Mouse (Mus musculus): ENCODE measurements at regions not wholly inside any gene's neighbourhood (a gene's known extent, or its start where the extent isn't known, plus 50 kb on each side); places are given as distances from the start of the nearest gene placed in this dataset.

DNA sequence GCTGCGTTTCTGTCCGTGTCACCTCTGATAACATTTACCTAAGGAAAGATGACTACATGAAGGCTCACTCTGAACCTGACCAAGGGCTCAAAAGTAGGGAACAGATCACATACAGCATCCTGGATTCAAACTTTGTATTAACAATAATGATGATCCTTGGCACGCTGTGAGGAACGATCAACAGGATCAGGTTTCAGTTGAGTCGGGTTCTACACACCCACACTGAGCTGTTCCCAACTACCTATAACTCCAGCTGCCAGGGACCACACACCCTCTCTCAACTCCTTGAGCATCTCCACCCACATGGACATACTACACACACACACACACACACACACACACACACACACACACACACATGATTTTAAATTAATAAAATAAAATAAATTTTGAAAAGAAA lies 107.0 kb downstream of the Edn3 start:
- no peak for ATAC-seq (replicated peaks; ENCODE audit: insufficient number of reproducible peaks, insufficient read depth, low FRiP score, low read depth)
- Histone ChIP-seq H3K9ac (no peak overlapping the region), H3K4me3 (no peak overlapping the region), H3K36me3 (no peaks in the 10 kb centered on the region), H3K27ac (no peak overlapping the region), H3K27me3 (no peaks in the 10 kb centered on the region), H3K4me2 (no peak overlapping the region), H3K9me3 (replicated peaks) (no peaks in the 10 kb centered on the region), H3K4me1 (replicated peaks) (peaks cover 36% of the 10 kb centered on the region)
- 53% methylated on average over 5 of the region's 5 CpGs for WGBS

GRCm38 (mm10) chr2:174868186-174868585 lies 107.8 kb downstream of the Edn3 start:
- 45% methylated on average over 3 of the region's 3 CpGs for WGBS
- Histone ChIP-seq H3K27me3 (no peaks in the 10 kb centered on the region), H3K36me3 (no peaks in the 10 kb centered on the region), H3K4me1 (replicated peaks) (peaks cover 37% of the 10 kb centered on the region), H3K9me3 (replicated peaks) (no peaks in the 10 kb centered on the region), H3K9ac (no peak overlapping the region), H3K27ac (peak overlapping the region; percentile 61), H3K4me3 (no peak overlapping the region), H3K4me2 (no peak overlapping the region)
- 0 out of 2 replicates have a peak, but pooled peaks have one; percentile 14 for ATAC-seq (replicated peaks; ENCODE audit: insufficient number of reproducible peaks, insufficient read depth, low FRiP score, low read depth)

DNA sequence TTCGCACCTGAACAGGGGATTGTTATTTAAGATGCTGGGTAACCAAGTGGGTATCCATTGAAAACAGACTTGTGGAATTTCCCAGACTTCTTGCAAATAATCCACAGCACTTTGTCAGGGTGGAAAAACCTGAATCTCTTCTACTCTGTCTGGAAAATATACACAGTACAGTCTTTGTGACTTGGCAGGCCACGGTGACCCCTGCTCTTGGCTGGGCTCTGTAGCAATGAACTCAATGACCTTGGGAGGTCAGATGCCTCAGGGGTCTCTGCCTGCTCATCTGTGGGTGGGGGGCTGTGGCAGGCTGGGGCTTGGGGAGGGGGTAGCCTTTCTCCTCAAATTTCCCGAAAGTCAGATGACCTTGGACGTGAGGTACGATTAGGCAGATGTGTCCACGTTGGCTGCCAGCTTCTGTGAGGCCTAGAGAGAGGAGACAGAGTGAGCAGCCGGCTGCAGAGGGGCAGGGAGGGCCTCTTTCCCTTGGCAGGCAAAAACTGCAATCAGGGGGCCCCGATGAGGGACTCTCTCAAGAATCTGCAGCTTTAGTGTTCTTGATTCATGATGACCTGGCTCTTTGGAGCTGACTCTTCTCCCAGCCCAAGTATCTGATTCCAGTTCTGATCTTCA lies 108.4 kb downstream of the Edn3 start:
- no peak overlapping the region for H3K4me3 ChIP-seq
- peaks cover 37% of the 10 kb centered on the region for H3K4me1 ChIP-seq (replicated peaks)
- H3K9me3 ChIP-seq (replicated peaks), result no peaks in the 10 kb centered on the region
- no peaks in the 10 kb centered on the region for H3K27me3 ChIP-seq
- ATAC-seq (replicated peaks; ENCODE audit: insufficient number of reproducible peaks, insufficient read depth, low FRiP score, low read depth), result peak; percentile 27; the same call in 1 of the 2 replicates
- peak overlapping the region; percentile 61 for H3K27ac ChIP-seq
- no peak overlapping the region for H3K9ac ChIP-seq
- WGBS, result 37% methylated on average over 8 of the region's 8 CpGs
- H3K36me3 ChIP-seq, result no peaks in the 10 kb centered on the region
- H3K4me2 ChIP-seq, result no peak overlapping the region

DNA sequence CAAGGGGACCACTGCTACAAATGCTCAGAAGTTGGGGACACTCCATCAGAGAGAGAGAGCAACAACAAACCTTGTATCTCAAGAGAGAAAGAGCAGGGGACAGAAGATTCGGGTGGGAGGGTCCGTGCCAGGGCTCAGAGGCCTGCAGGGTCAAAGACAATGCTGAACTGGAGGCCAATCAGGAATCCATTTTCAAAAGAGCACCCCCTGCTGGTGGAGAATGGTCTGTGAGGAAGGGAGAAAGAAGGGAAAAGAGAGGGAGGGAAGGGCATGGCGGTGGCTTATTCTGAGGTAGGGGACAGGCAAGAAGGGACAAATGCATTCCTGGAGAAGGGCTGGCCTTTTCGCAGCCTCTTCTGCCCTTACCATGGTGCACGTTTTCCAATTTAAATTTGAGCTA lies 109.9 kb downstream of the Edn3 start:
- H3K9ac ChIP-seq, result no peak overlapping the region
- no peaks in the 10 kb centered on the region for H3K9me3 ChIP-seq (replicated peaks)
- H3K27ac ChIP-seq, result no peak overlapping the region
- ATAC-seq (replicated peaks; ENCODE audit: insufficient number of reproducible peaks, insufficient read depth, low FRiP score, low read depth), result no peak
- H3K36me3 ChIP-seq, result no peaks in the 10 kb centered on the region
- H3K27me3 ChIP-seq, result no peaks in the 10 kb centered on the region
- no peak overlapping the region for H3K4me3 ChIP-seq
- H3K4me2 ChIP-seq, result no peak overlapping the region
- peaks cover 37% of the 10 kb centered on the region for H3K4me1 ChIP-seq (replicated peaks)
- WGBS, result 82% methylated on average over 5 of the region's 5 CpGs

DNA sequence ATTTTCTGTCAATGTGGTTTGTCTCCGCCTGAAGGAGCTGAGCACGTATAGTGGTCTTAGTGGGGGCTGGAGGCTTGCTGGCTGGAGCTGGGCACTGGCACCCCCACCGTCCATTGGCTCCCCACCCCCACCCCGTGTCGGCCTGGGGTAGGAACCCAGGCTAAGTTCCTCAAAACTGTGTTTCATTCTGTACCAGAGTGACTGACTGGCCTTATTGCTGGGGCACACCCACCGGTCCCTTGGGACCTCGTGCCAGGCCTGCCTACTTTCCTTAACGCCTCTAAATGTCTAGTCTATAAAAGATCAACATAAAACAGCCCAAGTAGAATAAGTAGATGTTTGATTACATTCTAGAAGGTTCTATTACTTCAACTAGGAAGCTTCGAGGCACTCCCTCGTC lies 110.8 kb downstream of the Edn3 start:
- peaks cover 37% of the 10 kb centered on the region for H3K4me1 ChIP-seq (replicated peaks)
- no peak overlapping the region for H3K9ac ChIP-seq
- H3K4me2 ChIP-seq, result no peak overlapping the region
- ATAC-seq (replicated peaks; ENCODE audit: insufficient number of reproducible peaks, insufficient read depth, low FRiP score, low read depth), result no peak
- no peaks in the 10 kb centered on the region for H3K27me3 ChIP-seq
- 68% methylated on average over 10 of the region's 10 CpGs for WGBS
- H3K27ac ChIP-seq, result 0 out of 2 replicates have a peak overlapping the region, but pooled peaks have one; percentile 1
- no peak overlapping the region for H3K4me3 ChIP-seq
- no peaks in the 10 kb centered on the region for H3K9me3 ChIP-seq (replicated peaks)
- no peaks in the 10 kb centered on the region for H3K36me3 ChIP-seq

DNA sequence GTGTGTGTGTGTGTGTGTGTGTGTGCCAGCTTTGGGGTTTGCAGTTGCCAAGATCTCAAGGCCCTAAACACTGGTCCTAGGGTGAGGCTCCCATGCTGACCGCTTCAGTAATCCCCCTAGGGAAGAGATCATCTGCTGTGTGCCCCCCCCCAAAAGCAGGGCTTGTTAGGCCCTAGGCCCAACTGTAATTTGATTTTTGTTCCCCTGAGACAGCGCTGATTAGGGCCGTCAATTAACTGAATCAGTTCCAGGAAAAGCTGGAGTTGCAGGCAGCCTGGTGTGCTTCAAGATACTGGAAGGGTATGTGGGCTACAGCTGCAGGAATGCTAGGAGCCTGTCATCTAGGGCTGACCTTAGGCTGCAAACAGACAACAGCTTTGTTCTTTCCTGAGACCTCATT lies 111.4 kb downstream of the Edn3 start:
- ATAC-seq (replicated peaks; ENCODE audit: insufficient number of reproducible peaks, insufficient read depth, low FRiP score, low read depth), result no peak; the same call in 1 of the 2 replicates
- 0 out of 2 replicates have a peak overlapping the region, but pooled peaks have one; percentile 49 for H3K27ac ChIP-seq
- no peak overlapping the region for H3K9ac ChIP-seq
- 24% methylated on average over 3 of the region's 3 CpGs for WGBS
- H3K9me3 ChIP-seq (replicated peaks), result no peaks in the 10 kb centered on the region
- H3K4me1 ChIP-seq (replicated peaks), result peaks cover 30% of the 10 kb centered on the region
- H3K4me2 ChIP-seq, result no peak overlapping the region
- H3K36me3 ChIP-seq, result no peaks in the 10 kb centered on the region
- H3K27me3 ChIP-seq, result no peaks in the 10 kb centered on the region
- no peak overlapping the region for H3K4me3 ChIP-seq

GRCm38 (mm10) chr2:174876886-174877285 lies 116.5 kb downstream of the Edn3 start:
- ATAC-seq (replicated peaks; ENCODE audit: insufficient number of reproducible peaks, insufficient read depth, low FRiP score, low read depth), result no peak
- H3K4me2 ChIP-seq, result no peak overlapping the region
- no peaks in the 10 kb centered on the region for H3K27me3 ChIP-seq
- H3K4me3 ChIP-seq, result no peak overlapping the region
- 49% methylated on average over 5 of the region's 5 CpGs for WGBS
- H3K9ac ChIP-seq, result no peak overlapping the region
- peaks cover 6% of the 10 kb centered on the region for H3K4me1 ChIP-seq (replicated peaks)
- H3K27ac ChIP-seq, result no peak overlapping the region
- no peaks in the 10 kb centered on the region for H3K36me3 ChIP-seq
- no peaks in the 10 kb centered on the region for H3K9me3 ChIP-seq (replicated peaks)

- no peaks in the 10 kb centered on the region for H3K36me3 ChIP-seq
- H3K4me3 ChIP-seq, result no peak overlapping the region
- H3K27me3 ChIP-seq, result no peaks in the 10 kb centered on the region
- no peaks in the 10 kb centered on the region for H3K4me1 ChIP-seq (replicated peaks)
- H3K9ac ChIP-seq, result no peak overlapping the region
- WGBS, result 38% methylated on average over 4 of the region's 4 CpGs
- H3K4me2 ChIP-seq, result no peak overlapping the region
- no peaks in the 10 kb centered on the region for H3K9me3 ChIP-seq (replicated peaks)
- no peak for ATAC-seq (replicated peaks; ENCODE audit: insufficient number of reproducible peaks, insufficient read depth, low FRiP score, low read depth)
- no peak overlapping the region for H3K27ac ChIP-seq
These were observed 118.6 kb downstream of the Edn3 start for GRCm38 (mm10) chr2:174878979-174879378.

GRCm38 (mm10) chr2:174880659-174881058 lies 120.2 kb downstream of the Edn3 start:
- Histone ChIP-seq H3K4me3 (no peak overlapping the region), H3K27ac (no peak overlapping the region), H3K4me2 (no peak overlapping the region), H3K9me3 (replicated peaks) (no peaks in the 10 kb centered on the region), H3K36me3 (no peaks in the 10 kb centered on the region), H3K4me1 (replicated peaks) (no peaks in the 10 kb centered on the region), H3K27me3 (no peaks in the 10 kb centered on the region), H3K9ac (no peak overlapping the region)
- WGBS, result 77% methylated on average over 13 of the region's 13 CpGs
- no peak for ATAC-seq (replicated peaks; ENCODE audit: insufficient number of reproducible peaks, insufficient read depth, low FRiP score, low read depth)

DNA sequence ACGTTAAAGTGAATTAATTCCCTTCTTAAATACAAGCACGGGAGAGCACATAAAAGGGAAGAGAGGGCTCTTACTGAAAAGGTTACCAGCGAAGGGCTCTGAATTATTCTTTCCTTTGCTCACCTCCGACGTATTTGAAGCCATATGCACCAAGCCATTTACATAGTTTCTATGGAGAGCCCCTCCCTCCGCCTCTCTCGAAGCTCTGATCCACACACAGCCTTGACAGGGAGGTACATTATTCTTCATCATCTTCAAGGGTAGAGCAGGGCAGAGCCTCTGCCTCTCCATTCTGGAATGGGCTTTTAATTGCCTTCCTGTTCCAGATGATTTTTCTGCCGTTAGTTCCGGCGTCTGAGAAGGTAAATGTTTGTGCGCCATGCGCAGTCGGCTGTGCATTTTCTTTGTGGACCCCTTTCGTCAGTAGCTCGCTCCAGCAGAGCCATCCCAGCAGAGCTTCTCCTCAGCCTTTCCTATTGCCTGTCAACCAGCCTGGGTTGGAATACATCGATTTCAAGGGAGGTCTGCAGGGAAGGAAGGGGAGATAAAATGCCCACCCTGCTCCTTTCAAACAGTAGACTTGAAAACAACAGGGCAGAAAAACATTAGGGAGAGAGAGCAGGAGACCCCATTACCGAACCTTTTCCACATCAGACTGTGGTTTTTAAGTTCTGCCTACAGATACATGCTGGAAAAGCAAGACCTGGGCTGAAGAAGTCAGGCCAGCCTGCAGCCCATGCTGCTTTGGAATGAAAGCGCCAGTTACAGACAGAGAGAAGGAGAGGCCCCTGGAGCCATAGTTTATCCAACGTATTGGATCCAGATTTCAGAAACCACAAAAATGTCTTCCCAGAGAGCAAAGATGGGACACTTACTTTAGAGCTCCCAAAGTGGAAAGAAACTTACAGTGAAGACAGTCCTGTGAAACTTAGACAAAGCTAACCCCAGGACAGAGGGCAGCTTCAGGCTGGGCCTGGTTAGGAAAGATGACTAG lies 124.1 kb downstream of the Edn3 start:
- no peak overlapping the region for H3K4me3 ChIP-seq
- no peaks in the 10 kb centered on the region for H3K36me3 ChIP-seq
- WGBS, result 70% methylated on average over 19 of the region's 19 CpGs
- H3K27ac ChIP-seq, result no peak overlapping the region
- no peaks in the 10 kb centered on the region for H3K9me3 ChIP-seq (replicated peaks)
- ATAC-seq (replicated peaks; ENCODE audit: insufficient number of reproducible peaks, insufficient read depth, low FRiP score, low read depth), result no peak
- no peak overlapping the region for H3K4me2 ChIP-seq
- H3K9ac ChIP-seq, result no peak overlapping the region
- H3K4me1 ChIP-seq (replicated peaks), result no peaks in the 10 kb centered on the region
- no peaks in the 10 kb centered on the region for H3K27me3 ChIP-seq

DNA sequence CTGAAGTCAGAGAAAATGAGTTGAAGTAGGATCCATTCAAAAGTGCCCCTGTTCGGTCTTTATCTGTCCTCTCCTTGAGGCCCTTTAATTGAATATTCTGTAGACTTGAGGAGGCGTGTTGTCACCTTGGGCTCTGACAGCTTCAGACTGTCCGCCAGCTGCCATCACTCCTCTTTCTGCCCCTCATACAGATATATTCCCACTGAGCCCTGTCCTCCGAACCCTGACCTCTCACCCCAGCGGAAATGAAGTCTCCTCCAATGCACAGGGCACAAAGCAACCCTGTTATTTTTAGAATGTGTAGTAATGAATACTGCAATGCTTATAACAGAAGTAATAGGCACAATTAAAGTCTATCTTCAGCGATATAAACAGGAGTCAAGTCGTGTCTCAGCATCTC lies 117.4 kb upstream of the Gm14444 start:
- Histone ChIP-seq H3K9ac (no peak overlapping the region), H3K36me3 (no peaks in the 10 kb centered on the region), H3K4me2 (no peak overlapping the region), H3K27me3 (no peaks in the 10 kb centered on the region), H3K4me1 (replicated peaks) (no peaks in the 10 kb centered on the region), H3K4me3 (no peak overlapping the region), H3K9me3 (replicated peaks) (no peaks in the 10 kb centered on the region), H3K27ac (no peak overlapping the region)
- 58% methylated on average over 7 of the region's 7 CpGs for WGBS
- no peak for ATAC-seq (replicated peaks; ENCODE audit: insufficient number of reproducible peaks, insufficient read depth, low FRiP score, low read depth)

Measured in heart, embryonic 15.5 days (tissue).